Mouse (Mus musculus): ENCODE measurements around the gene Stk25. TPM values are rescaled to one million over a fixed set of nuclear protein-coding genes. Genes with fewer than 3 reads are reported as not detected.
"Not testable (repeated sequence)": the region's sequence is repeated elsewhere in the genome, so short reads cannot be mapped to it uniquely, and the experiment has no call there.

The Stk25 gene
- total RNA-seq (2021): 100 to 1,000 TPM; 120 to 133 TPM

DNA sequence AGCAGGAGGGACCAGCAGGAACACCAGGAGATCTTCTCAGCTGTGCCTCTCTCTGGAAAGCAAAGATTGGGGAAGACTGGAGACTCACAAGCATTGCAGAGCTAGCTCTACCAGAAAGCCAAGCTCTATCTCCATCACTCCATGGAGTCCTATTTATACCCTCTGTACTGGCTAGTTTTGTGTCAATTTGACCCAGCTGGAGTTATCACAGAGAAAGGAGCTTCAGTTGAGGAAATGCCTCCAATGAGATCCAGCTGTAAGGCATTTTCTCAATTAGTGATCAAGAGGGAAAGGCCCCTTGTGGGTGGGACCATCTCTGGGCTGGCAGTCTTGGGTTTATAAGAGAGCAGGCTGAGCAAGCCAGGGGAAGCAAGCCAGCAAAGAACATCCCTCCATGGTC lies at the start of gene Stk25:
TSS of gene Stk25 (minus strand) at position 101 of the 400 bp plus-strand sequence.
- DNase-seq: not testable (repeated sequence)

DNA sequence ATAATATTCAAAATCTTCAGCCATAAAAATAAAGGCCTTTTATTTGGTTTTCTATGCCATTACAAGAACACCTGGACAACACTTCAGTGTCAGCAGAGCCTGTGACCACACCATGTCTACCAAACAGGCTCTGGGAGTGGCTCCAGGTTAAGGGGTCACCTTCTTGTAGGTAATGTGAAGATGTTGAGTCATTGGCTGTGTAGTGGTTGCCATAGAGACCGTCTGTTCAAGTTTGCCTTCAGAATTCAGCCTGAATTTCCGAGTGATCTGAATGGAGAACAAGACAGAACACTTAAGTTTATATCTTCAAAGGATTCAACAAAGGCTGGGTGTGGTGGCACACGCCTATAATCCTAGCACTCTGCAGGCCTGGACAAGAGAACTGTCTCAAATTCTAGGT lies 46.9 kb upstream of the Stk25 start:
- no peak for DNase-seq

DNA sequence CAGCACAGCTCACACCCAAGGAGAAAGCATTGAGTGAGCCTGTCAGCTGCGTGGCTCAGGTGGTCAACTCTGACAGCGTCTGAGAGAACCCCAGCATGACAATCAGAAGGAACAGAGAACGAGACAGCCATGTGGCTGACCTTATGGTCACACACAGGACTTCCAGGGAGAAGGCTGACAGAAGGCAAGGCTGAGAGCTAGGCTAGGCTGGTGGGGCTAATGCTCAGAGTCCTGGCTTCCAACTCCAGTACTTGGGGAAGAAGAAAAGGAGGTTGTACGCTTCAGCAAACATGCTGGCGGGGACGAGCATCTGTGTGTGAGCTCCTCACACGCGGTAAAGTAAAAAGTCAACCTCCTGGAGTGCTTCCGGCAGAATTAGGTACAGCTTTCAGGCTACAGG lies 45.9 kb upstream of the Stk25 start:
- DNase-seq: no peak

DNA sequence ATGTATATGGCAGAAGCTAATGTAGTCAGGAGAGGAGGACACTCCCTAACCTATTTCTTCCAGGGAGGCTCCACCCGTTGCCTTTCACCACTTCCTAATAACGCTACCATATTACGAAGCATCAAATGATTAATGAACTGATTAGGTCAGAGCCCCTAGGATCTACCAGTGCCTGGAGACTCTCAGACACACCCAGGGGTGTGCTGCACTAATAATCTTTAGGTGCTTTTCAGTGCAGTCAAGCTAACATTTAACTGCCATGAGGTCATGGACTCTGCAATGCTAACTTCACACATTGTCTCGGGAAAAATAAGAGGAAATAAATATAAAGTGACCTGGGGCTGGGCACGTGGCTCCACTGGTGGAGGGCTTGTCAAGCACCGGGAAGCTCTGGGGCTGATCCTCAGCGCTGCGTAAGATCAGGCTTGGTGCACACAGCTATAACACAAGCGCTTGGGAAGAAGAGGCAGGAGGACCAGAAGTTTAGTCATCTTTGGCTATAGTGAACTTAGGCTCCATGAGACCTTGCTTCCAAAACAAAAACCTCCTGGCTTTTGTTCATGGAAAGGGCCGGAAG lies 45.1 kb upstream of the Stk25 start:
- DNase-seq: no peak

DNA sequence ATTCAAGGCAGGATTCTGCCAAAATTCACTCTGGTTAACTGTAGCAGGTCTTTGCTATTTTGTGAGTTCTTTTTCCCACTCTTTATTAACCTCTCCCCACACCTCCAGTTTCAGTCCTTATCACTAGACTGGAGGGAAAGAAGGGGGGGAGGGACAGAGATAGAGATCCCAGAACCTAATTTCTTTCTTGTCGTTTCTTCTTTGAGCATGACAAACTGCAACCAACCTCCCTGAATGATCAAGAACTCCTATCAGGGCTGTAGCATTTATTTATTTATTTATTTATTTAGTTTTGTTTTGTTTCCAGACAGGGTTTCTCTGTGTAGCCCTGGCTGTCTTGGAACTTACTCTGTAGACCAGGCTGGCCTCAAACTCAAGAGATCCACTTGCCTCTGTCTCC lies 43.6 kb upstream of the Stk25 start:
- no peak for DNase-seq

DNA sequence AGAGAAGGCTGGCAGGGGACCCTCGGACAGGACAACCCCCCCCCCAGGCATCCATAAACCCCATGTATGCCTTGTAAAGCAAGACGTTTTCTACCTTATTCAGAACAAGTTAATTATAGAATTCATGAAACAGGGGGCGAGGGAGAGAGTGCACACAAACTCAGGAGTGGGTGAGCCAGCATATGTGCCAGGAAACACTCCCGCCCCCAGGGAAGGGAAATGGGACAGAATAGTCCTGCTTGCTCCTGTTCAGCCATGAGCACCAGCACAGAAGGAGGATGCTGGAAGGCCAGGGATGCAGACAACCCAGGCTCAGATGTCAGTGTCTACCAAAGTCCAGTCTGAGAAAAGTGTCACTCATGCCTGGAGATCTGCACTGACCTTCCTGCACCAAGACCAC lies 40.7 kb upstream of the Stk25 start:
- DNase-seq: no peak

DNA sequence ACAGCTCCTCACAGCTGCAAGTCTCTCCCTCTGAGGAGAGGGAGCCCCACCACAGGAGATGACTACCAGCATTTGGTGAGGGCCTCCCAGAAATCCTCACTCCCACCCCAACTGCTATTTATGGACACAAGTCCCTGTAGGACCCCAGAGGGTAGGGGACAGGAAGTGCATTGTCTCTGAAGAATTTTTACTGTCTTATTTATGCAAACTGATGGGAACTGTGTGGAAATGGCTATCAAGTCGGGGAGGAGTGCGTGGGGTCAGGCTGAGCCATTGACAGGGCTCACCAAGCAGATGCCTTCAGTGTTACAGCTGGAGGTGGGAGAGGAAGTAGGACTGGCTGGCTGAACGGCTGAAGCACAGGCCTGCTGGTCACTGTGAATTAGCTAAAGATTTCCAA lies 38.9 kb upstream of the Stk25 start:
- DNase-seq: no peak

DNA sequence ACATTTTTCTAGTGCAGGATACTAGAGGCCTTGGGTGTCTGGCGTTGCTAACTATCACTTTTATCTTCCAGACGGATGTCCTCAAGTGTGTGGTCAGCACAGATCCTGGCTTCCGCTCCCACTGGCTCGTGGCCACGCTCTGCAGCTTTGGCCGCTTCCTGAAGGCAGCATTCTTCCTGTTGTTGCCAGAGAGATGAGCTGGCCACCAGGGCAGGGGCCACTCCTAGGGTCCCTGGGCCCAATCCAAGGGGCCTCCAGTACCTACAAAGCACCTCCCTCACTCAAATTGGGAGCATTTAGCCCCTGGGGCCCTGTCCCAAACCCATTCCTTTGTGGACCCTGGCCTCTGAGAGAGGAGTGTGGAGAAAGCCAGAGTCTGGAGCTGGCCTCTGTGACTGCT lies 36.5 kb upstream of the Stk25 start:
- peak; percentile 74 for DNase-seq

DNA sequence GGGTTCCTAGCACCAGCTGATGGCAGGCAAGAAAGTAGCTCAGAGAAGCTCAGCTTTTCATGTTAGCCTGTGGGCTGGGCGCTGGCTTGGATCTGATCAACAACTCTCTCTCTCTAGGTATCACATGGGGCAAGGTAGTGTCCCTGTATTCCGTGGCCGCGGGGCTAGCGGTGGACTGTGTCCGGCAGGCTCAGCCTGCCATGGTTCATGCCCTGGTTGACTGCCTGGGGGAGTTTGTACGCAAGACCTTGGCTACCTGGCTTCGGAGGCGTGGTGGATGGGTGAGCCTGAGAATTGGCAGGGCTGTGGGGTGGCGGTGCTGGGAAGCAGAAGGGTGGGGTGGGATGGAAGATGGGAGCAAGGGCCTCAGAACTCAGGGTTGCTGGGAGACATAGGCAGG lies 35.5 kb upstream of the Stk25 start:
- no peak for DNase-seq

DNA sequence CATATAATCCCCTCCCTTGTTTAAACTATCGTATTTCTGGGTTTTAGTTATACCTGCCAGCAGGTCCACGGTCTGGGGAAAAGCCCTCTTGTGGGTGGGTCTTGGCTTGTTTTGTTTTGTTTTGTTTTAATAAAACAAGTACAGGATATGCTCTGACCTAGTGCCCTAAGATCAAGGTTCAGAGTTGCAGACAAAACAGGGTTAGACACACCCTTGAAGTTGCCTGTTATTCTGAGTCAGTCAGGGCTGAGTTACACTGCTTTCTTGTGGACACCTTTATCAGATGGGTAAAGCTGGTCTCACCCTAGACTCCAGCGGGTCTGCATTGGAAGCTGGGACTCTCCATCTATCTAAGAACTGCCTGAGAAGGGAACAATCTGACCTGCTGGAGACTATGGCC lies 35.0 kb upstream of the Stk25 start:
- DNase-seq: no peak

DNA sequence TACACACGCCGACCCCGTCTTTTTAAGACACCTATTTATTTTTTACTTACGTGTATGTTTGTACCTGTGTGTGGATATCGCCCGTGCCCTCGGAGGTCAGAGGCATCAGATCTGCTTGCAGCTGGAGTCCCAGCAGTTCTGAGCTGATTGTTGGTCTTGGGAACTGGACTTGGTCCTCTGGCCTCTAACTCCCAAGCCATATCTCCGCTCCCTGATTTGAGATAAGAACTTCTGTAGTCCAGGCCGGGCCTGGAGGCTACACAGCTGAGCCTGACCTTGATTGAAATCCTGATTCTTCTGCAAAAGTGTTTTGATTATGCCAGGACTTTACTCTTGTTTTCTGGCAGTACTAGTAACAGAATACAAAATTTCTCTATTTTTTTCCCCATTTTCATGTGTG lies 34.3 kb upstream of the Stk25 start:
- DNase-seq: no peak

DNA sequence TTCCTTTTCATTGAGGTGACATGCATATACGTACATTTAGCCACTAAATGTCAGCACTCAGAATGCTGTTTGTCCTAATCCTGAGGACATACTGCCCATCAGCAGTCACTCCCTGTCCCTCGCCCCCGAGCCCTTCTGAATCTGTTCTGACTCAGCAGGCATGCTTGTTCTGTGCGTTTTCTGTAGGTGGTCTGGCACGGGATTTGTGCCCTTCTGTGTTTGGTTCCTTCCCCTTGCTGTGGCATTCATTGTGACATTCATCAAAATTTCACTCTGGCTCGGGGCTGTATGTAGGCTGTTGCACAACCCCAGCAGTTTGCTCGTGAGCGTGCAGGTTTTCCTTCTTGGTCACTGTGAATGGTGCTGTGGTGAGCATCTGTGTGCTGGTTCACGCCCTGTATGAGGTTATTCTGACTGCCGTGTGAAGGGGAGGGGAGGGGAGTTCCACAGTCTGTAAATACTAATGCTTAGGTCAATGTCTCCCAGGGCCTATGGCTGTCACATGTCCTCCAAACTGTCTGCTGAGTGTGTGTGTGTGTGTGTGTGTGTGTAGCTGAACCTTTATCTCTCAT lies 33.4 kb upstream of the Stk25 start:
- no peak for DNase-seq

DNA sequence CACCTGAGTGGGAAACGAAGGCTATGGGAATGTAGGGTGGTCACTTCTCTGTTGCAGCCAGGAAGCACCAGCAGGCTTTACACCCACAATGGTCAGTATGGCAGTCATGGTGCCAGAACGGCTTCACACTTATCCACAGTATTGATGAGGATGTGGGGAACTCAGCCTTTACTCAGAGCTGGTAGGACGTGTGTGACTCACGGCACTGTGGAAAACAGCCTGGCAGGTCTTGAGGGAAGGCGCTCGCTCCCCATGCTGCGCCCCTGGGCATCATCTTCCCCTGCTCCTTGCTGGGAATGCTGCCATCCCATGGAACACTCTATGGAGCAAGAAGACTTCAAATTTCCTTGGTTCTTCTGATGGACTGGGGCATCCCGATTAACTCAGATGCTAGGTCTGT lies 32.6 kb upstream of the Stk25 start:
- DNase-seq: no peak

DNA sequence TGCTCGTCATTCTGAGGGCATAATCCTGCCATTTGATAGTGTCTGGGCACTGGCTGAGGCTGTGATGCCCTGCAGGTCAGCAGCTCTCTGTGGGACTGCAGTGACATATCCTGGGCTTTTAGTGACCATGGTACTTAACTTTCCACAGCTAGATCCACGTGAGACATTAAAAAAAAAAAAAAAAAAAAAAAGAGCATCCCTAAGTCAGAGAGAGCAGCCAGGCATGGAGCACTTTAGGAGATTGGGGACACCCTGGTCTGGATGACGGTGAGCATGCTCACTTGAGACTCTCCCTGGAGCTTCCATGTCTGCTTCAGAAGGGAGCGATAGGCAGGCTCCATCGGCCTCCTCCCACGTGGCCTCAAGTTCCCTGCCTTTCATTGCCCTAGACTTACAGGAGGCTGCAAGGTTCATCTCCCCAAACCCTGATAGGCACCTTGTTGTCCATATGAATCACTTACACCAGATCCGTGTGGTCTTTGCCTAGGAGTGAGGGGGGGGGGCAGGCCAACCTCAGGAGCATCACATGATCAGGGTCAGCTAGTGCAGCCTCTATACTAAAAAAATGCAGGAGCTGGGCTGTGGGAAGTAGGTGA lies 31.5 kb upstream of the Stk25 start:
- no peak for DNase-seq

DNA sequence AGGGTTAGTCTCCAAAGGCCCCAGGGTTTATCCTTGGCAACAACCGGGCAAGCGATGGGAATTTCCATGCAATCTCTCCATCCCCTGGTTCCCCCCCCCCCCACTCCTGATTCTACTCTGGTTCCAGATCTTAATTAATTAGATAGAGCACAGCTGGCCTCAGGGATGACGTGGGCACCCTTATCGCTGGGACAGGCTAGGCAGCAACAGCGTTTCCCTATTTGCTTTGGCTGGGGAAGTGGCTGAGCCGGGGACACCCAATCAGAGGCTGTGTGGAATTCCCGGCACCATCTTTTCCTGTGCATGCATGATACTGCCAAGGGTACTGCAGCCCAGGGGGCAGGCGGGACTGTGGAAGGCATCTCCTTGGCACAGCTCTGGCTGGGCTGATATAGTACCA lies 29.7 kb upstream of the Stk25 start:
- peak; percentile 56 for DNase-seq

DNA sequence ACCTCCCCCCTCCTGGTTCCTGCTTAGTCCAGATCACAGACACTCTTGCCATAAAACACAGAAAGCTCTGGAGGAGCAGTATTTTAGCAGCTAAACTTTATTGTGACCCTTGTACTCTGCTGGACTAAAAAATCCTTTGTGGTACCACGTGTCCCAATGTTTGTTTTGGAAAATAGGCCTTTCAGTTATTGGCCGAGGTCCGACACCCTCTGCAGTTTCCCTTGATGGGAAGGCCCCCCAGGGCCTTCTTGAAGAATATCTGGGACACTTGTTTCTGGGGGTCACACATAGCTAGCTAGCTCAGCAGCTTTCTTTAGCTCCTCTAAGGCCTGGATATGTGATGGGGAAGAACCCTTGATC lies 28.5 kb upstream of the Stk25 start:
- DNase-seq: no peak

DNA sequence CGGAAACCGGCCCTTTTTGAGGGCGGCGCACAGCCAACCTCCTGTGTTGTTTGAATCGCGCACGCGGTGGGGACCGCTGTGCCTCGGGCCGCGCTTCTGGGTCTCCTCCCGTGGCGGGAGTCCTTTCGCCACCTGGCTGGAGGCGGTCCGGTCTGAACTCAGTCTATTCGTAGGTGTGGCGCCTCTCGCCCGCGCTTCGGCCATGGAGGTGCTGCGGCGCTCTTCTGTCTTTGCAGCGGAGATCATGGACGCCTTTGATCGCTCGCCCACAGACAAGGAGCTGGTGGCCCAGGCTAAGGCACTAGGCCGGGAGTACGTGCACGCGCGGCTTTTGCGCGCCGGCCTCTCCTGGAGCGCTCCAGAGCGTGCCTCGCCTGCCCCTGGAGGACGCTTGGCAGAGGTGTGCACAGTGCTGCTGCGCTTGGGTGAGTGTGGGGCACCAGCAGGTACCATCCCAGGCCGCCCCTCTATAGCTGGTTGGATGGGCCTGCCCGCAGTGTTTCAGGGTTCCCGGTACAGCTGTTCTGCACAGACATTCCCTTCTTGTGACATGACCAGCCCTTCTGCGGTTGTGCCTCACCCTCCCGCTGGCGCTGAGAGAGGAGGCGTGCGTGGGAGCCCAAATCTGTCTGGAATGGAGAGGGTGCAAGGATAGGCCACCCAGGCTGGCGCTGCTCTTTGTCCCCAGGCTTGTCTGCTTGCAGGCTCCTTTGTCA lies 27.9 kb upstream of the Stk25 start:
- peak; percentile 68 for DNase-seq

DNA sequence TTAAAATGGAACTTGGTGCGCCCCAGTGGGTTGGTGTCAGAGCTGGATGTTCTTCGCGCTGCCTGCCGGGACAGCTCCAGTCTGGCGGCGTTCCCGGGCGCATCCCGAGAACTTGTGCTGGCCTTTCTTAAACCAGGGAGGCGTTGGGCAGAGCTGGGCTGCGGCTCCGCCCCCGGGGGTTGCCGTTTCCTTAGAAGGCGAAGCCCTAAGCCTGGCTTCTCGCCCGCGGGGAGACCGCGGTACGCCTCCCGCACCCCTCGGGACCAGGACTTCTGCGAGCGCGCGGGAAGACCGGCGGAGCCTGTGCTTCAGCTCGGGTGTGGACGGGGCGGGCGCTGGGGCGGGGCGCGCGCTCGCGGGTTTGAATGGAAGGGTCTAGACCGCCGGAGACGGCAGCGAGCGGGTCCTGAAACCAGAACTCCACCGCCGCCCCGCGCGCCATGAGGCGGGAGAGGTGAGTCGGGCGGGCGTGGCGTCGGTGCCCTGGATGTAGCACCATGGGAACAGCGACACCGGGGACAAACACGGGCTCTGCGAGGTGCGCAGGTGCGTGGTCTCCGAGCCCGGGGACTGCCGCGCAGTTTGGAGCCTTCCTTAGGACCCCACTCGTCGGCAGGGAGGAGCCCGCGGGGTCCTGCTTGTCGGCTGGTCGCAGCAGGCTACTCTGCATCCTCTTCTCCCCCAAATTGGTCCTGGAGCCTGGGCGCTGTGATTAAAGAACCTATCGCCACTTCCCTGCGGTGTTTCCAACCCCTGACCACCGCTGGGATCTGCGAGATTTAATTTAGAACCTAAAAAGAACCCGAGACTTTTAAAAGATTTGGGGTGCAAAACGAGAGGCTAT lies 27.2 kb upstream of the Stk25 start, which contains the start of gene Bok:
TSS of gene Bok (plus strand) at position 260 of the 844 bp plus-strand sequence.
- peak; percentile 89 for DNase-seq

DNA sequence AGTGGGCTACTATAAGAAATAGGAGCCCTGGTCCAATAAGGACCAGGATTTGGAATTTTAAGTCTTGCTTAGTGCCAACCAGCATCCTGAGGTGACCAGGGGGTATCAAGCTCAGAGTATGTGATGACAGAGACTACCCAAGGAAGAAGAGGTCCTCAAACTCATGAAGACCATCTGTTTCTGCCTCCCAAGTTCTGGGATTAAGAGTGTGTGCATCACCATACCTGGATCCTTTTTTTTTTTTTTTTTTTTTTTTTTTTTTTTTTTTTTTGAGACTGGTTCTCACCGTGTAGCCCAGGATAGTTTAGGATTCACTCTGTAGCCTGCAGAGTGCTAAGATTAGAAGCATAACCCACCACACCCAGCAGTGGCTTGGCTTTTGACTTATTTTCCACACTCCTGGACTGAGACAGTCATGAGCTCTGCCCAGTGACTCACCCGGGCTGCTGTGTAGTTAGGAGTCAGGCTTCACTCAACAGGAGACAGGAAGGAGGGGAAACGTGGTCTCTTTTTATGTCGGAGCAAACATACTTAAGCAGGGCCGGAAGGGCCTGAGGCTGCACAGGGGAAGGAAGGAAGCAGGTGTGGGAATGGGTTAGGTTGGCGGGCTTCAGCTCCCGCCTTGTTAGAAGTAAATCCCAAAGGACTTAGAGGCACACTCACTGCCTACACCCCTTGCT lies 21.6 kb upstream of the Stk25 start:
- DNase-seq: peak; percentile 35

DNA sequence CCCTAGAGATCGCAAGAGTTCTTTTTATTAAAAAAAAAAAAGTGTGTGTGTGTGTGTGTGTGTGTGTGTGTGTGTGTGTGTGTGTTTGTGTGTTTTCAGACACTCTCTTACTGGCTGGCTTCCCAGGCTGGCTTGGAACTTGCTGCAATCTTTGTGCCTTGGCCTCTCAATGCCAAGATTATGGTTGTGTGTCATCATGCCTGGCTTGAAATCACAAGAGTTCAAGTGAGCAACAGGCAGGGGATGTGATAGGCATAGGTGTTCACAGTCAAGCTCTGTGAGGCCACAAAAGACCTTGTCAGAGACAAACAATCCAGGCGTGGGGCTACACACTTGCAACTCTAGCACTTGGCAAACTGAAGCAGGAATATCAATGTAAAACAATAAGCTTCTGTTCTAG lies 19.9 kb upstream of the Stk25 start:
- DNase-seq: peak; percentile 65

DNA sequence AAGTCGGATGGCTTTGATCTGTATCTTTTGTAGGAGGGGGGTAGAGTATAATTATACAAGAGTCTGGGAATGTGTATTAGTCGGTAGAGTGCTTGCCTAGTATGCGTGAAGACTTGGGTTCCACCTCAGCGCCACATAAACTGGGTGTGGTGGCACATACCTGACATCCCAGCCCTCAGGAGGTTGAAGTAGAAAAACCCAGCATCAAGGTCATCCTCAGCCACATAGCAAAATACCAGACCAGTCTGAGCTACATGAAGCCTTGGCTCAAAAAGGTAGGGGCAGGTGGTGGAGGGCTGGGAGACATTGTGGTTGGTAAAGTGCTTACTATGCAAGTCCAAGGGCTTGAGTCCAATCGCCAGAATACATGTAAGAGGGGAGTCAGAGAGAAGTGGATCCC lies 14.2 kb upstream of the Stk25 start:
- no peak for DNase-seq

DNA sequence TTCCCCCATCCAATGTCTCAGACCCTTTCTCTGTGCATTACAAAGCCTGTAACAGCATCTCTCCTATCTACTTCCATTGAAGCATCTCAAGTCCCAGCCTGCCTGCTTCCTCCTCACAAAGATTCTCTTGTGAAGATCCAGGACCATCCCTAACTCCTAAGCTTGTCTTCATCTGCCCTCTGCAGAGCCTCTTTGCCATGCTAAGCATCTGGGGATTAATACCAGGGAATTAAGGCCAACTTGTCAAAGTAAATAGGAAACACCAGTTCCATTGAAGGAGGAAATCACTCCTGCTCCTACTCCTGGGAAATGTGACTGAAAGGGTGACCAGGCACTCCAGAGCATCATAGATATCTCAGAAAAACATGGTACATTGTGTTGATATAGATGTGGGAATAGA lies 11.5 kb upstream of the Stk25 start:
- DNase-seq: no peak
